Mouse (Mus musculus) brain, adult 2 months (tissue): ENCODE results near the gene Banp.

ENCODE experiments used
- DNase-seq: peaks from one replicate; pipeline ENCODE4 v3.0.0; 2011; ENCODE audit warnings: low read depth, low spot score

The Banp gene

GRCm38 (mm10) chr8:122058951-122059350 is 109.4 kb downstream of the Banp start:
- peak; percentile 84 for DNase-seq

GRCm38 (mm10) chr8:122062508-122063223 is 113.1 kb downstream of the Banp start:
- DNase-seq = no peak

- DNase-seq = no peak
These were observed 114.8 kb downstream of the Banp start for GRCm38 (mm10) chr8:122064353-122064752.

- no peak for DNase-seq
These were observed 118.4 kb downstream of the Banp start for GRCm38 (mm10) chr8:122067783-122068505.

- no peak for DNase-seq
These were observed 119.1 kb downstream of the Banp start for GRCm38 (mm10) chr8:122068609-122069008.

GRCm38 (mm10) chr8:122069281-122069680 is 119.7 kb downstream of the Banp start:
- peak; percentile 58 for DNase-seq

GRCm38 (mm10) chr8:122071193-122071592 is 121.6 kb downstream of the Banp start:
- DNase-seq = no peak

GRCm38 (mm10) chr8:122073964-122074363 is 124.4 kb downstream of the Banp start:
- no peak for DNase-seq

GRCm38 (mm10) chr8:122074442-122074841 is 124.9 kb downstream of the Banp start:
- no peak for DNase-seq

GRCm38 (mm10) chr8:122074977-122075376 is 125.4 kb downstream of the Banp start:
- DNase-seq = no peak

GRCm38 (mm10) chr8:122076183-122076842 is 126.8 kb downstream of the Banp start:
- no peak for DNase-seq

GRCm38 (mm10) chr8:122078321-122078720 is 128.8 kb downstream of the Banp start:
- DNase-seq = no peak
